Mouse (Mus musculus): ENCODE data around the gene Sgo2a. TPM values are rescaled to one million over a fixed set of nuclear protein-coding genes. Genes with fewer than 3 reads are reported as not detected.

Sgo2a gene
- polyA plus RNA-seq, 2 experiments, result 6.6 to 9.5 TPM

DNA sequence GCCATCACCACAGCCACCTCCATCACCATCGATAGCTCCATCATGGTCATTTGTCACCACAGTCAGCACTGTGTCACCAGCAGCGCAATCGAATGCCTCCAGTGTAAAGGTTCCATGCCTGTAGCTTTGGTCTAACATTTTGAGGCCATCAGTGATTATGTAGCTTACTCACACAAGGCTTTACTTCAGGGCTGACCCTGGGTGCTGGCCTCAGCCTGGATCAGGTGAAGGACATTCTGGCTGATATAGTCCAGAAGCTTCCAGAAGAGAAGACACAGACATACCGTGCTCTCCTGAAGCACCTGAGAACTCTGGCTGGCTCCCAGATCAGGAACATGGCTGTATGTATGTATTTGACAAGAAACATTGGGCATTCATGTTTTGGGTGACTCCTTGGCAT lies 63.1 kb downstream of the Sgo2a start:
- no peak overlapping the region for H3K9ac ChIP-seq (replicated peaks)
- H3K4me1 ChIP-seq (replicated peaks; ENCODE audit: control insufficient read depth in 2 of 2, insufficient read depth in 2 of 2, low read length in 1 of 2), result 0 out of 4 replicates have a peak, but pooled peaks cover 0 to 2% of the 10 kb centered on the region in 2 experiments
- no peaks in the 10 kb centered on the region for H3K27me3 ChIP-seq (ENCODE audit: control insufficient read depth, insufficient read depth, low read length)
- ATAC-seq (ENCODE audit: insufficient read depth) (no peak), DNase-seq (ENCODE audit: low read depth in 3 of 3, low spot score in 3 of 3) (no peak)
- H3K4me3 ChIP-seq (ENCODE audit: insufficient read depth in 1 of 2, low read depth in 2 of 2, low read length in 2 of 2), result no peak overlapping the region
- no peak overlapping the region for H3K4me2 ChIP-seq (ENCODE audit: low read depth)
- WGBS (ENCODE audit: insufficient replicate concordance), result 81% methylated on average over 4 of the region's 4 CpGs
- H3K27ac ChIP-seq, result no peak overlapping the region
- no peaks in the 10 kb centered on the region for H3K9me3 ChIP-seq (ENCODE audit: control insufficient read depth, low read length)
- no peaks in the 10 kb centered on the region for H3K36me3 ChIP-seq (replicated peaks; ENCODE audit: control insufficient read depth, insufficient read depth, low read depth)
- TF ChIP-seq CTCF (IDR thresholded peaks at IDR 0.05; ENCODE audit: low read depth) (no peak), EP300 (IDR thresholded peaks at IDR 0.05; ENCODE audit: low read depth) (no peak)

DNA sequence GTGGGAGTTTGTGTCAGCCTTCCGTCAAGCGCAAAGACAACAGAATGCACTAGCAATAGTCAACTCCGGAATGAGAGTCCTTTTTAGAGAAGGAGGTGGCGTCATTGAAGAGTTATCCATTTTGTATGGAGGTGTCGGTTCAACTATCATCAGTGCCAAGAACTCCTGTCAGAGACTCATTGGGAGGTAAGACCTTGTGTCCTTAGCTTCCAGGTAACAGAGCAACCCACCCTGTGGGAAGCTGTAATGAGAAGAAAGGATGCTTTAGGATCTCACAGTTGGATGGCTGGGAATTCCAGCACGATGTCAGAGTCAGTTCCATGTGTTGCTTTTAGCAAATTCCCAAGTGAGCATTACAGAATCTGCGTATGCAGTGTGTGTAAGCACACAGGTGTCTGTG lies 66.4 kb downstream of the Sgo2a start:
- DNase-seq (ENCODE audit: low read depth in 3 of 3, low spot score in 3 of 3), result no peak
- 77% methylated on average over 7 of the region's 7 CpGs for WGBS (ENCODE audit: insufficient replicate concordance)
- Histone ChIP-seq H3K9me3 (ENCODE audit: control insufficient read depth, low read length) (no peaks in the 10 kb centered on the region), H3K27ac (no peak overlapping the region), H3K27me3 (ENCODE audit: control insufficient read depth, insufficient read depth, low read length) (no peaks in the 10 kb centered on the region), H3K4me2 (ENCODE audit: low read depth) (no peak overlapping the region), H3K4me3 (ENCODE audit: insufficient read depth in 1 of 2, low read depth in 2 of 2, low read length in 2 of 2) (no peak overlapping the region), H3K9ac (replicated peaks) (no peak overlapping the region), H3K4me1 (replicated peaks; ENCODE audit: control insufficient read depth in 2 of 2, insufficient read depth in 2 of 2, low read length in 1 of 2) (no peaks in the 10 kb centered on the region), H3K36me3 (replicated peaks; ENCODE audit: control insufficient read depth, insufficient read depth, low read depth) (no peaks in the 10 kb centered on the region)
- TF ChIP-seq CTCF (IDR thresholded peaks at IDR 0.05; ENCODE audit: low read depth), result no peak
- TF ChIP-seq EP300 (IDR thresholded peaks at IDR 0.05; ENCODE audit: low read depth), result no peak
- ATAC-seq (ENCODE audit: insufficient read depth), result no peak

DNA sequence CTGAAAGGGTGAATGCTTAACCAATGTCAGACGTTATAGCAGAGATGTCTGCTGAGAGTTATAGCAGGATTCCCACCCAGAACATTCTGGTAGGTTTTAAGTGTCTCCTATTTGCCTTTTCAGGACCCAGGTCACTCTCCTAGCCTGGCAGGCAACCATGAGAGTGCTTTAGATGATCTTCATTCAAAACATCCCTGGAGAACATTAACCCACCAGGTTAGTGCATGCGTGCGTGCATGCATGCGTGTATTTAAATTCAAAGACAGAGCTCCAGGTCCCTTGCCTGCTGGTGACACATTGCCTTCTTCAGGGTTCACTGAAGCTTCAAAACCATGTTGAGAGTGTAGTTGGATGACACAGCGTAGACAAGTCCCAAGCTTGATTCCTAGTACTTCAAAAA lies 69.4 kb downstream of the Sgo2a start:
- DNase-seq (ENCODE audit: low read depth in 3 of 3, low spot score in 3 of 3), result no peak
- no peaks in the 10 kb centered on the region for H3K27me3 ChIP-seq (ENCODE audit: control insufficient read depth, insufficient read depth, low read length)
- H3K9ac ChIP-seq (replicated peaks), result no peak overlapping the region
- no peak overlapping the region for H3K4me3 ChIP-seq (ENCODE audit: insufficient read depth in 1 of 2, low read depth in 2 of 2, low read length in 2 of 2)
- no peaks in the 10 kb centered on the region for H3K36me3 ChIP-seq (replicated peaks; ENCODE audit: control insufficient read depth, insufficient read depth, low read depth)
- ATAC-seq (ENCODE audit: insufficient read depth), result no peak
- H3K4me2 ChIP-seq (ENCODE audit: low read depth), result no peak overlapping the region
- TF ChIP-seq EP300 (IDR thresholded peaks at IDR 0.05; ENCODE audit: low read depth) (no peak), CTCF (IDR thresholded peaks at IDR 0.05; ENCODE audit: low read depth) (no peak)
- WGBS (ENCODE audit: insufficient replicate concordance), result 65% methylated on average over 5 of the region's 5 CpGs
- H3K27ac ChIP-seq, result no peak overlapping the region
- no peaks in the 10 kb centered on the region for H3K9me3 ChIP-seq (ENCODE audit: control insufficient read depth, low read length)
- no peaks in the 10 kb centered on the region for H3K4me1 ChIP-seq (replicated peaks; ENCODE audit: control insufficient read depth in 2 of 2, insufficient read depth in 2 of 2, low read length in 1 of 2)

DNA sequence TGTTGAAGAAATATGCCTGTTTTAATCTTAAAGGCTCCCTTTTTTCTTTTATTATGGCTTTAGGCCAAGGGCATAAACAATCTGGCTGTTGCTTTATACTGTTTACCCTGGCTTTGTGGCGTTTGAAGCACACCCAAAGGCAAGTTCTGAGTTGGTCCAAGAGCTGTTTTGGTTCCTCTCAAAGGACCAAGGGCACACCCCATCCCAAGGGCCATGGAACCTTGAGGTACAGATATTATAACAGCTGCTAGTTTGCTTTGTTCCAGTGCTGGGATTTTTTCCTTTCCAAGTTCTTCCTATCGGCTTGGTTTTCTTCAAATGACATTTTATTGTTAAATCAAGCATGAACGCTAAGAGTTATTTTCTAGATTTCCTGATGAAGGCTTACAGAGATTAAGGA lies 69.8 kb downstream of the Sgo2a start:
- ATAC-seq (ENCODE audit: insufficient read depth) (no peak), DNase-seq (ENCODE audit: low read depth in 3 of 3, low spot score in 3 of 3) (no peak)
- no peaks in the 10 kb centered on the region for H3K4me1 ChIP-seq (replicated peaks; ENCODE audit: control insufficient read depth in 2 of 2, insufficient read depth in 2 of 2, low read length in 1 of 2)
- H3K9ac ChIP-seq (replicated peaks), result no peak overlapping the region
- no peak overlapping the region for H3K27ac ChIP-seq
- WGBS (ENCODE audit: insufficient replicate concordance), result 64% methylated on average over 3 of the region's 3 CpGs
- no peak overlapping the region for H3K4me3 ChIP-seq (ENCODE audit: insufficient read depth in 1 of 2, low read depth in 2 of 2, low read length in 2 of 2)
- no peaks in the 10 kb centered on the region for H3K27me3 ChIP-seq (ENCODE audit: control insufficient read depth, insufficient read depth, low read length)
- TF ChIP-seq EP300 (IDR thresholded peaks at IDR 0.05; ENCODE audit: low read depth) (no peak), CTCF (IDR thresholded peaks at IDR 0.05; ENCODE audit: low read depth) (no peak)
- H3K36me3 ChIP-seq (replicated peaks; ENCODE audit: control insufficient read depth, insufficient read depth, low read depth), result no peaks in the 10 kb centered on the region
- no peak overlapping the region for H3K4me2 ChIP-seq (ENCODE audit: low read depth)
- H3K9me3 ChIP-seq (ENCODE audit: control insufficient read depth, low read length), result no peaks in the 10 kb centered on the region

DNA sequence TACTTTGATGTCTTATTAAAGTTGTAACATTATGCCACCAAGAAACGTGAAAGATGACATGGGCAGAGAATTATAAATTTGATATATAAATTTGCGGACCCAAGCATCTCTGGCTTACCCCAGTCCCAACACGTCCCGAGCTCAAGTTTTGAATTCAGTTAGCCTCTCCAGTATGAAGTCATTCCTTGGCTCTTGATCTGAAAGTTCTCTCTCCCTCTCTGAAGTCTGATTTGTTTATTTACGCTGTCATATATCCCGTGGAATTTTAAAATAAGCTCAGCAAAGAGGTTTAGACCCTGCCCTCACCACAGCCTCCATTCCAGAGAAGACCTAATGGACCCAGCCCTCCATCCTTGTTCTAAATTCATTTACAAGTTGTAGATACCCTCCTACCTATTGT lies 73.4 kb downstream of the Sgo2a start:
- no peak for TF ChIP-seq CTCF (IDR thresholded peaks at IDR 0.05; ENCODE audit: low read depth)
- TF ChIP-seq EP300 (IDR thresholded peaks at IDR 0.05; ENCODE audit: low read depth), result no peak
- H3K4me2 ChIP-seq (ENCODE audit: low read depth), result no peak overlapping the region
- DNase-seq (ENCODE audit: low read depth in 3 of 3, low spot score in 3 of 3) (no peak), ATAC-seq (ENCODE audit: insufficient read depth) (no peak)
- H3K27me3 ChIP-seq (ENCODE audit: control insufficient read depth, insufficient read depth, low read length), result no peaks in the 10 kb centered on the region
- no peak overlapping the region for H3K4me3 ChIP-seq (ENCODE audit: insufficient read depth in 1 of 2, low read depth in 2 of 2, low read length in 2 of 2)
- H3K9me3 ChIP-seq (ENCODE audit: control insufficient read depth, low read length), result no peaks in the 10 kb centered on the region
- H3K36me3 ChIP-seq (replicated peaks; ENCODE audit: control insufficient read depth, insufficient read depth, low read depth), result no peaks in the 10 kb centered on the region
- no peak overlapping the region for H3K27ac ChIP-seq
- WGBS (ENCODE audit: insufficient replicate concordance), result 72% methylated on average over 6 of the region's 6 CpGs
- H3K4me1 ChIP-seq (replicated peaks; ENCODE audit: control insufficient read depth in 2 of 2, insufficient read depth in 2 of 2, low read length in 1 of 2), result no peaks in the 10 kb centered on the region
- no peak overlapping the region for H3K9ac ChIP-seq (replicated peaks)
